Mouse (Mus musculus): ENCODE results near the gene Srp9.

- TF ChIP-seq CTCF (IDR thresholded peaks at IDR 0.05) (no peak), POLR2A (IDR thresholded peaks at IDR 0.05; ENCODE audit: insufficient read depth, low read depth, low read length) (no peak), EP300 (IDR thresholded peaks at IDR 0.05; ENCODE audit: insufficient read depth, low read depth, low read length) (no peak)
Measured at GRCm38 (mm10) chr1:182137204-182138125, 12.9 kb downstream of the Srp9 start.

Data from heart, adult 2 months (tissue).